Mouse (Mus musculus) Patski (cell line): Measurements from ENCODE around the gene Alms1. TPM values are rescaled to one million over a fixed set of nuclear protein-coding genes. Genes with fewer than 3 reads are reported as not detected.

ENCODE experiments used
- ATAC-seq: fragments of 100-300 bp; one replicate; pipeline ENCODE4 v1.8.0; 2021
- CTCF ChIA-PET: fragments of 350-600 bp; sonication (Branson Sonifier 250); formaldehyde crosslinking; loops from one replicate; lab custom pipeline; 2022; ENCODE audit warnings: inconsistent platforms; lab: Charles Lee
- POLR2A ChIA-PET: fragments of 350-600 bp; sonication (Branson Sonifier 250); formaldehyde crosslinking; loops from one replicate; lab custom pipeline; 2022; ENCODE audit warnings: antibody characterized with exemption, inconsistent platforms; lab: Charles Lee
- DNase-seq: peaks from one replicate; pipeline ENCODE4 v3.0.0-alpha.2; 2011; ENCODE audit warnings: low read depth, low spot score
- H3K27me3 ChIP-seq: fragments of 371-371 bp; one replicate; pipeline ENCODE4 v1.5.1; 2021
- CTCF ChIP-seq: fragments of 100-300 bp; IDR thresholded peaks from one replicate; pipeline ENCODE4 v1.5.1; 2021
- in situ Hi-C: fragments of 300-500 bp; cut with MboI; formaldehyde crosslinking; loops from 3 replicates; pipeline ENCODE4 v1.11.1; 2018; ENCODE audit warnings: low pct_unique_long_range_greater_than_20kb, mixed read lengths
- polyA plus RNA-seq: library from polyadenylated mRNA; unstranded; gene quantifications from one replicate; pipeline ENCODE4 v1.2.3, GENCODE M21; 2021

The Alms1 gene
- 5.4 TPM for polyA plus RNA-seq

DNA sequence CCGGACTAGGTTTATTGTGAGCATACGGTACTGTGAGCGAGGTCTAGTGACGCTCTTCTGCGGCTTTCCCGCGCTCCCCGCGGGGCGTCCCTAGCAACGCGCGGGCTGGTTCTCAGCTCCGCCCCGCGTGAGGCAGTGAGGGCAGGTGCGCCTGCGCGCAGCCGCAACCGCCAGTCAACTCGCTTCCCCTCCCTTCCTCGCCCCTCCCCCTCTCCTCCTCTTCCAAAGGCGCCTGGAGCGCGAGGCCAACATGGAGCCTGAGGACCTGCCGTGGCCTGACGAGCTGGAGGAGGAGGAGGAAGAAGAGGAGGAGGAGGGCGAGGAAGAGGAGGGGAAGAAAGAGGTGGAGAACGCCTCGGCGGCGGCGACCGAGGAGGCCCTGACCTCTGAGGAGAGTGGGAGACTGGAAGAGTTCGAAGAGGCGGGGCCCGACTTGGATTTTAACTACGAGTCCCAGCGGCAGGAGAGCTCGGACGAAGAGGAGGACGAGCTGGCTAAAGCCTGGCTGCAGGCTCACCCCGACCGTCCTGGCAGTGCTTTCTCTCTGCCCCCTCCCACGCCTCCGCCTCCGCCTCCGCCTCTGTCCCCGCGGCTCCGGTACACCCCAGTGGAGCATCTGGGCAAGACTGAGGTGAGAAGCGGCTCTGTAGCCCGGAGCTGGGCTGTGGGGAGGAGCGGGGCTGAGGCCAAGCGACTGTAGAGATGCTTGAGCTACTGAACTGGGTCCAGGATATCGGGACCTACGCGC lies at the start of gene Alms1:
Gene Alms1 (plus strand): TSS at position 136 of the 748 bp plus-strand sequence.
- TF ChIP-seq CTCF, result no peak
- ChIA-PET CTCF (no interaction called here), POLR2A (interaction anchor here (0.7 to 1.0 kb wide), 4 partner anchors 17 to 253 kb away, joined by 3 to 5 read pairs (median 3); no protein-coding TSS in a partner anchor)
- peak; percentile 47 for DNase-seq
- in situ Hi-C loops, result no loop called here
- peak; percentile 70 for ATAC-seq
- H3K27me3 ChIP-seq, result peaks cover 16% of the 10 kb centered on the region

- no peak for ATAC-seq
- no peak for DNase-seq
- CTCF ChIA-PET, result no interaction called here
- no peak for TF ChIP-seq CTCF
- POLR2A ChIA-PET, result no interaction called here
- H3K27me3 ChIP-seq, result peaks cover 26% of the 10 kb centered on the region
- in situ Hi-C loops, result no loop called here
These were observed 43.8 kb upstream of the Alms1 start for GRCm38 (mm10) chr6:85543351-85544175.

DNA sequence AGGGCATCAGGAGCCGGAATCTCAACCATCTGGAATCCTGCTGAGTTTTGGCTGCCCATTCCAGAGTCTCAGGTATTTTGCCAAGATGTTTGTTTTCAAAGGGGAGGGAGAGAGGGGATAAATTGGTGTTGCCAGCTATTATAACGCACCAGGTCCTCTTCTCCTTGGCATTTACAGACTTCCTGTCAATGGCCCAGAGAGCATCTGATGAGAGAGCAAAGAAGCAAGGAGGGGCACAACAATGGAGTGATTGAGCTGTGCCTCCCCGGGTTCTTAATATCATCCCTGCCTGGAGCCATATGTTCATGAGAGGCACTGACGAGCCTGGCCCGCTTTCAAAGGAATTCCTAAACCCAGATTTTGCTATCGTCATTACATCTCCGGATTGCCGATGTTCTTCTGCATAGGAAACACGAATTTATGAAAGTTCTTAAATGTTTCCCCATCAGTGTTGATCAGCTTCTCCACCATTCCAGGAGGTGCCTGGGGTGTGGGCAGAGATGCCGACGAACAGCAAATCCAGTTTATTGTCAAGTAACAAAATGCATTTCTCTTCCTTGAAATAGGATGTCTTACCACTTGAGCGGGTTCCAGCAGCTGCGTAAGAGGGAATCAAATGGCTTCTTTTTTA lies 43.0 kb upstream of the Alms1 start:
- POLR2A ChIA-PET, result no interaction called here
- DNase-seq, result no peak
- no peak for TF ChIP-seq CTCF
- ATAC-seq, result no peak
- H3K27me3 ChIP-seq, result peaks cover 26% of the 10 kb centered on the region
- CTCF ChIA-PET, result no interaction called here
- in situ Hi-C loops, result no loop called here

DNA sequence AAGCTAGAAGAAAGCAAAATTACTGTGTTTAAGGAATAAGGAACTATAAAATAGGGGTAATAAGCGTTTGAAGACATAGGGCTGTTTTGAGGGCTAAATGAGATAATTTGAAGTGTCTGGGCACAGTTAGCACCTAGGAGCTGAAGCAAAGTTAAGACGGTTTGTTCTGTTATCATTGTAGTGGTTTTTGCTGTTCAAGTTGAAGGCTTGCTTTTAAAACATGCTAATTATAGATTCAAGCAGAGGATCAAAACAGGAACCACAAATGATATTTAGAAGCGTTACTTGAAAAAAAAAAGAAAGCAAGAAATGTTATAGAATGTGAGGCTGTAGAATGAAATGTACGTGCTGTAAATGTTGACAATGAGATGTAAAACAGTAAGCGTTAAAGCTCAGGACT lies 39.7 kb upstream of the Alms1 start:
- ATAC-seq, result no peak
- ChIA-PET CTCF (interaction anchor here (1.3 kb wide), 1 partner anchor 62 kb away, joined by 3 read pairs; no protein-coding TSS in a partner anchor), POLR2A (no interaction called here)
- in situ Hi-C loops, result no loop called here
- H3K27me3 ChIP-seq, result peaks cover 18% of the 10 kb centered on the region
- no peak for TF ChIP-seq CTCF
- no peak for DNase-seq

- POLR2A ChIA-PET, result no interaction called here
- in situ Hi-C loops, result no loop called here
- DNase-seq (no peak), ATAC-seq (no peak)
- CTCF ChIA-PET, result no interaction called here
- no peak for TF ChIP-seq CTCF
- peaks cover 15% of the 10 kb centered on the region for H3K27me3 ChIP-seq
These were observed 25.0 kb upstream of the Alms1 start for GRCm38 (mm10) chr6:85562374-85562773.

- peaks cover 38% of the 10 kb centered on the region for H3K27me3 ChIP-seq
- POLR2A ChIA-PET, result no interaction called here
- ATAC-seq (no peak), DNase-seq (no peak)
- in situ Hi-C loops, result no loop called here
- CTCF ChIA-PET, result no interaction called here
- TF ChIP-seq CTCF, result no peak
These were observed 14.5 kb upstream of the Alms1 start for GRCm38 (mm10) chr6:85572816-85573215.

DNA sequence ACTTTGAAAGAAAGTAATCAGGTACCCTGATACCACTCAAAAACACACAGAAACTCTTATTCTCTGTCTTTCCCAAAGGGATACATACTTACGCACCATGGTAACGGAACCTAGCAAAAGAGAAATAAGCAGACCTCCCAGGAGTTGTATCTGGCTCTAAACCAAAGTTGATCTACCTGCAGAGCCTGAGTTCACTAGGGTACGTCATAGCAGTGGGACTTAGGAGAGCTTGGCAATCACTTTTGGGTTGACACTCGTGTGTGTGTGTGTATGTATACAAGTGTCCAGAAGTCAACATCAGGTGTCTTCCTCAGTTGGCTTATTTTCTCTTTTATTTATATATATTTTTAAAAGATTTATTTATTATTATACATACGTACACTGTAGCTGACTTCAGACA lies 5.6 kb upstream of the Alms1 start:
- no peak for TF ChIP-seq CTCF
- peaks cover 48% of the 10 kb centered on the region for H3K27me3 ChIP-seq
- DNase-seq (no peak), ATAC-seq (no peak)
- in situ Hi-C loops, result no loop called here
- ChIA-PET CTCF (no interaction called here), POLR2A (no interaction called here)

GRCm38 (mm10) chr6:85584612-85585011 lies 2.7 kb upstream of the Alms1 start:
- TF ChIP-seq CTCF, result no peak
- DNase-seq (no peak), ATAC-seq (no peak)
- H3K27me3 ChIP-seq, result peaks cover 34% of the 10 kb centered on the region
- ChIA-PET POLR2A (no interaction called here), CTCF (no interaction called here)
- in situ Hi-C loops, result no loop called here

- no peak for DNase-seq
- CTCF ChIA-PET, result no interaction called here
- POLR2A ChIA-PET, result interaction anchor here (0.9 kb wide), 1 partner anchor 16 kb away, joined by 3 read pairs; no protein-coding TSS in a partner anchor
- peaks cover 23% of the 10 kb centered on the region for H3K27me3 ChIP-seq
- peak; percentile 63 for TF ChIP-seq CTCF
- no peak for ATAC-seq
- in situ Hi-C loops, result no loop called here
These were observed 445 bp upstream of the Alms1 start for GRCm38 (mm10) chr6:85586805-85587367.

DNA sequence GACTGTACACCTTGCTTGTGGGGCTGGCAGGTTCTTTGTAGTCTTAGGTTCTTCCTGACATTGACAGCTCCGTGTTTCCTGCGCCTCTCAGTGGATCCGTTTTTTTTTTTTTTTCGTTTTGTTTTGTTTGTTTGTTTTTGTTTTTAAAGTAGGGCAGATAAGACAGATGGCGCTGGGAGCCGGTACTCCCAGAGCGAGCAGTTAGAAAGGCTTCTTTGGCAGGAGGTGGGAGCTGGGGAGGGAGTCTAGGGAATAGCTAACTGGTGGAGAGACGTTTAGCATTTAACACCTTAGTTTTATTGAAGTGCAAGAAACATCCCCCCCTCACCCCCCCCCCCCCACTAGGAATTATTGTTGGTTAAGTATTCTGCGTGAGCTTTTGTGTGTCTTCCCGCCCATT lies 833 bp downstream of the Alms1 start:
- DNase-seq (no peak), ATAC-seq (no peak)
- ChIA-PET CTCF (no interaction called here), POLR2A (interaction anchor here (0.7 to 1.0 kb wide), 3 partner anchors 22 to 253 kb away, joined by 3 to 5 read pairs (median 3); no protein-coding TSS in a partner anchor)
- no peak for TF ChIP-seq CTCF
- peaks cover 10% of the 10 kb centered on the region for H3K27me3 ChIP-seq
- in situ Hi-C loops, result no loop called here
